Comparison of ENCODE assay signal across 31 mouse cellular contexts in genomic region chr8:111576501-111576900, GRCm38 (mm10). TPM values are rescaled to one million over a fixed set of nuclear protein-coding genes. Genes with fewer than 3 reads are reported as not detected.
DNase-seq lines count a peak whose midpoint lies in the region; ATAC-seq and TF ChIP-seq lines count a peak whose summit lies in the region.
"Had no signal": no experiment of that assay in that cellular context is flagged by ENCODE, and none has a peak within 500 bp of the region (broad histone marks: within the 10 kb centered on the region; RNA-seq: fewer than 3 reads in every experiment).

No protein-coding gene starts in this region.

- no peak overlapping the region for H3K4me3 ChIP-seq in heart, embryonic 10.5 days
- H3K4me3 ChIP-seq in thymus, adult 2 months (ENCODE audit: control insufficient read depth, insufficient read depth, low read length) = no peak overlapping the region
- H3K4me3 ChIP-seq in heart, embryonic 12.5 days = no peak overlapping the region
- H3K4me3 ChIP-seq: embryonic facial prominence, embryonic 10.5 days; embryonic facial prominence, embryonic 15.5 days; forebrain, embryonic 13.5 days; heart, embryonic 13.5 days; hindbrain, embryonic 10.5 days; intestine, embryonic 15.5 days; midbrain, embryonic 13.5 days had no signal

- 0 out of 2 replicates have a peak, but pooled peaks cover 9% of the 10 kb centered on the region for H3K36me3 ChIP-seq in heart, embryonic 10.5 days
- H3K36me3 ChIP-seq in thymus, adult 2 months (ENCODE audit: control insufficient read depth, insufficient read depth, low read length) = peaks cover 14% of the 10 kb centered on the region; the same call in 1 of the 2 replicates
- peaks cover 8% of the 10 kb centered on the region; the same call in 1 of the 2 replicates for H3K36me3 ChIP-seq in heart, embryonic 12.5 days
- H3K36me3 ChIP-seq: intestine, embryonic 15.5 days; midbrain, embryonic 13.5 days had no signal

- H3K9ac ChIP-seq in heart, embryonic 12.5 days = no peak overlapping the region
- H3K9ac ChIP-seq: embryonic facial prominence, embryonic 15.5 days; forebrain, embryonic 13.5 days; heart, embryonic 13.5 days; intestine, embryonic 15.5 days; liver, embryonic 14.5 days; midbrain, embryonic 13.5 days had no signal

- H3K27me3 ChIP-seq in heart, embryonic 10.5 days (ENCODE audit: insufficient read depth, poor library complexity, severe bottlenecking) = no peaks in the 10 kb centered on the region
- H3K27me3 ChIP-seq in thymus, adult 2 months (ENCODE audit: control insufficient read depth, insufficient read depth, low read length) = no peaks in the 10 kb centered on the region
- no peaks in the 10 kb centered on the region for H3K27me3 ChIP-seq in heart, embryonic 12.5 days (replicated peaks)
- H3K27me3 ChIP-seq: CH12.LX; embryonic facial prominence, embryonic 15.5 days; forebrain, embryonic 13.5 days; heart, embryonic 13.5 days; intestine, embryonic 15.5 days; midbrain, embryonic 13.5 days had no signal

- no peak overlapping the region for H3K4me2 ChIP-seq in heart, embryonic 12.5 days
- H3K4me2 ChIP-seq: embryonic facial prominence, embryonic 15.5 days; forebrain, embryonic 13.5 days; heart, embryonic 13.5 days; intestine, embryonic 15.5 days; midbrain, embryonic 13.5 days had no signal

- H3K9me3 ChIP-seq in heart, embryonic 10.5 days = no peaks in the 10 kb centered on the region
- H3K9me3 ChIP-seq in heart, embryonic 12.5 days (replicated peaks) = no peaks in the 10 kb centered on the region
- H3K9me3 ChIP-seq: embryonic facial prominence, embryonic 10.5 days; embryonic facial prominence, embryonic 15.5 days; forebrain, embryonic 13.5 days; heart, embryonic 13.5 days; hindbrain, embryonic 10.5 days; intestine, embryonic 15.5 days; midbrain, embryonic 13.5 days had no signal

- peaks cover 36% of the 10 kb centered on the region for H3K4me1 ChIP-seq in heart, embryonic 10.5 days
- peaks cover 59% of the 10 kb centered on the region for H3K4me1 ChIP-seq in thymus, adult 2 months (replicated peaks; ENCODE audit: control insufficient read depth, insufficient read depth, low read length)
- peaks cover 58% of the 10 kb centered on the region for H3K4me1 ChIP-seq in heart, embryonic 12.5 days (replicated peaks)

- no peak overlapping the region for H3K27ac ChIP-seq in heart, embryonic 10.5 days
- peak overlapping the region; percentile 81 for H3K27ac ChIP-seq in thymus, adult 2 months (ENCODE audit: control insufficient read depth, insufficient read depth, low read length)
- no peak overlapping the region for H3K27ac ChIP-seq in heart, embryonic 12.5 days (ENCODE audit: poor library complexity, severe bottlenecking)
- H3K27ac ChIP-seq: embryonic facial prominence, embryonic 10.5 days; embryonic facial prominence, embryonic 15.5 days; forebrain, embryonic 13.5 days; heart, embryonic 13.5 days; hindbrain, embryonic 10.5 days; intestine, embryonic 15.5 days; liver, embryonic 14.5 days; macrophage; midbrain, embryonic 13.5 days had no signal

- TF ChIP-seq CTCF in thymus, adult 2 months (IDR thresholded peaks at IDR 0.05; ENCODE audit: borderline replicate concordance, control insufficient read depth, extremely low read depth, insufficient read depth, low read length, poor library complexity) = no peak

- DNase-seq in heart, embryonic 10.5 days (ENCODE audit: low spot score) = peak; percentile 61
- no peak for DNase-seq in heart, adult 9 months (ENCODE audit: low spot score in 2 of 2)
- no peak for DNase-seq in thymus, adult 2 months
- DNase-seq in thymus, postnatal 36 days = no peak
- peak; percentile 79 for DNase-seq in brain, adult 2 months (ENCODE audit: low read depth, low spot score)
- DNase-seq: adrenal gland, adult 8-10 months; cerebellum, adult 8-10 months; cerebellum, postnatal 25 days; gastrocnemius, postnatal 25 days; heart, postnatal 10 days; kidney, adult 8-10 months; kidney, postnatal 10 days; liver; lung, adult 2 months; lung, postnatal 10 days; right cerebral cortex, adult 18-20 months; right cerebral cortex, postnatal 4 days had no signal

- no peak for ATAC-seq in monocyte, adult 5-6 weeks (replicated peaks; ENCODE audit: insufficient number of reproducible peaks, low FRiP score, low TSS enrichment, poor library complexity, severe bottlenecking)
- ATAC-seq in heart, embryonic 12.5 days (ENCODE audit: insufficient number of reproducible peaks, low FRiP score) = no peak
- ATAC-seq: forebrain, embryonic 13.5 days; hindbrain, embryonic 16.5 days; intestine, embryonic 15.5 days; midbrain, embryonic 13.5 days had no signal

- no peak for TF ChIP-seq POLR2A in thymus, adult 2 months (IDR thresholded peaks at IDR 0.05; ENCODE audit: control insufficient read depth, extremely low read depth, insufficient read depth, low read length, poor library complexity)

RNA-seq across cellular contexts. Expression of gene Znrf1, which starts 40.6 kb away (rescaled TPM):
- 21.3 and 37.0 TPM in 2 replicates for polyA plus RNA-seq in heart, embryonic 10.5 days (2016; fragmentation: Nextera tagmentation; extraction: Ambion mirVana)
- polyA plus RNA-seq in thymus, adult 2 months (2012; rRNA removed) = 946 and 968 TPM in 2 replicates
- total RNA-seq in monocyte, adult 5-6 weeks (2017) = 25.0 to 32.6 TPM (median 27.0 TPM) in 3 replicates
- polyA plus RNA-seq in heart, embryonic 12.5 days (2016; fragmentation: Nextera tagmentation; extraction: Ambion mirVana) = 33.1 and 35.1 TPM in 2 replicates

RNA-seq across cellular contexts. Expression of gene Ldhd, which starts 53.7 kb away (rescaled TPM):
- polyA plus RNA-seq in heart, embryonic 10.5 days (2016; fragmentation: Nextera tagmentation; extraction: Ambion mirVana) = 0.30 and 0.43 TPM in 2 replicates
- polyA plus RNA-seq in thymus, adult 2 months (2012; rRNA removed) = 10.4 and 10.7 TPM in 2 replicates
- total RNA-seq in monocyte, adult 5-6 weeks (2017) = not detected in 3 replicates
- 0.70 and 0.92 TPM in 2 replicates for polyA plus RNA-seq in heart, embryonic 12.5 days (2016; fragmentation: Nextera tagmentation; extraction: Ambion mirVana)
- total RNA-seq: neutrophil, adult 5-6 weeks had no signal

RNA-seq across cellular contexts. Expression of gene Wdr59, which starts 54.6 kb away (rescaled TPM):
- 4.4 and 5.9 TPM in 2 replicates for polyA plus RNA-seq in heart, embryonic 10.5 days (2016; fragmentation: Nextera tagmentation; extraction: Ambion mirVana)
- polyA plus RNA-seq in thymus, adult 2 months (2012; rRNA removed) = 9.0 and 10.1 TPM in 2 replicates
- 2.0 to 3.9 TPM (median 2.7 TPM) in 3 replicates for total RNA-seq in monocyte, adult 5-6 weeks (2017)
- 4.7 and 4.9 TPM in 2 replicates for polyA plus RNA-seq in heart, embryonic 12.5 days (2016; fragmentation: Nextera tagmentation; extraction: Ambion mirVana)

Comparison
In these comparisons a context has a peak if more than half of its experiments do, and no peak if none do; other contexts are left out.
1. DNase-seq: peak in heart, embryonic 10.5 days (single experiment) and brain, adult 2 months (single experiment); none in heart, adult 9 months (0 of 2), thymus, adult 2 months (single experiment) and thymus, postnatal 36 days (0 of 2).
2. RNA of gene Znrf1, which starts 40.6 kb away (polyA plus RNA-seq): 946 to 968 TPM in thymus, adult 2 months; 21.3 to 37.0 TPM in heart, embryonic 10.5 days and 33.1 to 35.1 TPM in heart, embryonic 12.5 days; every median in the first group is over 10 times any median in the second.